Mouse (Mus musculus) cortical plate, adult 2 months (tissue): ENCODE data around the gene Mpp6. TPM values are rescaled to one million over a fixed set of nuclear protein-coding genes. Genes with fewer than 3 reads are reported as not detected.

Source experiments
- H3K27ac ChIP-seq: fragments of 200-500 bp; 2 replicates; pipeline ENCODE4 v1.5.1; 2012; ENCODE audit warnings: low read length, control low read depth, inconsistent platforms; ENCODE audit not compliant: insufficient read depth
- H3K4me1 ChIP-seq: fragments of 200-500 bp; 2 replicates; pipeline ENCODE4 v1.6.1; 2011; ENCODE audit warnings: low read length; ENCODE audit not compliant: control insufficient read depth, insufficient read depth
- H3K4me3 ChIP-seq: fragments of 200-500 bp; 2 replicates; pipeline ENCODE4 v1.5.1; 2011; ENCODE audit warnings: mild to moderate bottlenecking, low read length, control low read depth; ENCODE audit not compliant: insufficient read depth
- CTCF ChIP-seq: fragments of 200-500 bp; IDR thresholded peaks from 2 replicates; pipeline ENCODE4 v1.5.1; 2011; ENCODE audit warnings: mild to moderate bottlenecking, control low read depth, low read length; ENCODE audit not compliant: insufficient read depth; ENCODE audit errors: extremely low read depth
- POLR2A ChIP-seq: fragments of 200-500 bp; IDR thresholded peaks from 2 replicates; pipeline ENCODE4 v1.6.1; 2011; ENCODE audit warnings: mild to moderate bottlenecking, low read length, control low read depth; ENCODE audit not compliant: insufficient read depth; ENCODE audit errors: extremely low read depth
- polyA plus RNA-seq: library from polyadenylated mRNA; depleted of rRNA; stranded (reverse); fragments of >200 nt; gene quantifications from 2 replicates; pipeline ENCODE4 v1.2.3, GENCODE M21; 2012; rRNA removed

Mpp6 gene
- polyA plus RNA-seq, 1 experiment: 49.3 TPM

DNA sequence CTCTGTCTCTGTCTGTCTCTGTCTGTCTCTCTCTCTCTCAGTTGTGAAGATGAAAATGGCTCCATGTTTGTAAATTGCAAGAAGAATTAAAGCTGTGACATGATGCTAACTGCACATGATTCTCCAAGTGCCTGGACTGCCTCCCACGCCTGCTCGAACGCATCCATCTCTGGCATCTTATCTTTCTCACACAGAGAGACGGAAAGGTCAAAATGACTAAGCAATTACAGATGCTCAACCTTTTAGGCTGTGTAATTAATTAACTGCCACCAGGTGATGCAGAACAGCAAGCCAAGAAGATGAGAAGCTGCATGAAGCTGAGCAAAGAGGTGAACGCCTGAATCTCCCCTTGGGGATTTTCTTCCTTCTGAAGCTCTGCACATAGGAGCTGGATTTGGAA, 130.4 kb downstream of the Mpp6 start:
- Histone ChIP-seq H3K4me3 (no peak overlapping the region), H3K27ac (no peak overlapping the region)
- TF ChIP-seq CTCF (no peak), POLR2A (no peak)

DNA sequence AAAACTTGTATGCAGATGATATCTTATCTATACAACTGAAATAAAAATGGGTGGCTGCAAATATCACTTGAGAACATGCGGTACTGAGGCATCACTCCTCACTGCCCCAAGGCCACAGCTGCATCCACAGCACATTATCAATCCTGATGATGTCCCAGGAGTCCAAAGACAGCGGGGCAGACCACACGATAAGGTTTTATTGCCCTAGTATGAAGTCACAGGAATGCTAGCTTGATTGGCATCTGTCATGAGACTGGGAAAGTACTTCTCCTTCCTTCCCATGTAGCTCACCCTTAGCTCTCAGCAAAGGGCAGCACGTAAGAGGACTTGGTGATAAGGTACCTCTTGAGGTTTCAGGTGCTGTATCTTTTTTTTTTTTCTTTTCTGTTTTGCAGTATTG, 134.1 kb downstream of the Mpp6 start:
- no peak overlapping the region for H3K27ac ChIP-seq
- no peak overlapping the region for H3K4me3 ChIP-seq
- TF ChIP-seq POLR2A (no peak), CTCF (no peak)
- H3K4me1 ChIP-seq: no peaks in the 10 kb centered on the region

More for the DNA sequence above, 130.4 kb downstream of the Mpp6 start:
- H3K4me1 ChIP-seq: no peaks in the 10 kb centered on the region

DNA sequence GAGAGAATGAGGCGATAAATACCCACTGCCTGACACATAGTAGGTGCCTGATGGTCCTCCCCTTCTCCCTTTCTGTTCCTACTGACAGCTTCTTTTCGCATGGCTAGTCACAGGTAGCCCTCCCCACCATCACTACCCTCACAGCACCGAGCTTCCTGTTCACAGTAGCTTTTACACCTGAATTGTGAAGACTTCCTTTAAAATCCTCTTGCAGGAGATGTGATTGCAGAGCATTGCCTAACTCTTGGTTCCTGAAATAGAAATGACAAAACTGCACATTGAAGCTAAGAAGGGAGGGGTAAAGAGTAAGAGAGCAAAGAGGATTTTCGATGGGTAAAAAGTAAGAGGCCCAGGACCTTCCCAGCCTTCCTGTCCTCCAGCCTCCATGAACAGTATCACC, 134.9 kb downstream of the Mpp6 start:
- Histone ChIP-seq H3K4me3 (no peak overlapping the region), H3K27ac (no peak overlapping the region), H3K4me1 (no peaks in the 10 kb centered on the region)
- TF ChIP-seq CTCF: no peak
- TF ChIP-seq POLR2A: no peak

DNA sequence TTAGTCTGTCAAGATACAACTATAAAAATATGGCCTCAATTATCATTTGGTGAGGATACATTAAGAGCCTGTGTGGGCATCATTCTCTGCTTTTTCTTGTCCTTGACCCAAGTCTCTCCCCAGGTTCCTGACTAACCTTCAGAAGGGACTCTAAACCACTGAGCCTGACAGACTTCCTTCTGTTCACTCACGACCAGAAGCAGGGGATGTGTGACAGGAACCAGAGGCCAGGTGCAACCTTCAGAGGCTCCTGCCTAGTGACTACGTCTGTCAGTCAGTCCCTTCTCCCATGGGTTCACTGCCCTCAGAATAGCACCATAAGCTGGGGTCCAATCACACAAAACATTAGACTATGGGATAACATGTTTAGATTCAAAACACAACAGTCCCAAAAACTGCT, 137.3 kb downstream of the Mpp6 start:
- Histone ChIP-seq H3K4me3 (no peak overlapping the region), H3K27ac (no peak overlapping the region), H3K4me1 (no peaks in the 10 kb centered on the region)
- no peak for TF ChIP-seq POLR2A
- no peak for TF ChIP-seq CTCF

DNA sequence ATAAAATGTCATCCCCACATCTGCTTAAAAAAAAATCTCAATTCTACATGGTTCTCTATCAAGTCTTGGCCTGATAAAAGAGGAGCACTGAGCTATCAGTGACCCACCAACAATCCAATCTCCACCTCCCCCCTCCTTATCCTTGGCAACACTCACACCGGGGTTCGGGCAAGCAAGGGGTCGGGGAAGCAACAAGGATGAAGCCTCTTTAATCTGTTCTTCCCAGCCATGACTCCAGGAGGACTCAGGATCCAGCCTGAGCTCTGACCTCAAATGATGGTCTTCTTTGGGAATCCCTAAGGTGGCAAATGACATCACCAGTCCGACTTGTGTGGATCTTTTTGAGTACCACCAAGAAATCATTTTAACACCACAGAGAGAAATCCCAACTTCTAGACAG, 137.8 kb downstream of the Mpp6 start:
- Histone ChIP-seq H3K4me1 (no peaks in the 10 kb centered on the region), H3K4me3 (no peak overlapping the region), H3K27ac (no peak overlapping the region)
- TF ChIP-seq CTCF: no peak

Other genes starting within 250 kb of the Mpp6 start
- 10.9 and 13.7 TPM in 2 replicates for gene Gsdme, start 153.6 kb downstream of the Mpp6 start, polyA plus RNA-seq